Mouse (Mus musculus) large intestine, adult 2 months (tissue): ENCODE data around the gene Svip. TPM values are rescaled to one million over a fixed set of nuclear protein-coding genes. Genes with fewer than 3 reads are reported as not detected.

ENCODE experiments used
- DNase-seq: peaks from one replicate; pipeline ENCODE4 v3.0.0-alpha.2; 2012; ENCODE audit warnings: low read depth, low spot score
- WGBS: fragments of 180-500 bp; shearing (Covaris S2); methylation state at CpG from one replicate; pipeline ENCODE4 v1.1.7; 2018; 5-methylcytosine and 5-hydroxymethylcytosine counted together
- polyA plus RNA-seq: library from polyadenylated mRNA; depleted of rRNA; stranded (reverse); fragments of >200 nt; gene quantifications from 2 replicates; pipeline ENCODE4 v1.2.3, GENCODE M21; 2012; rRNA removed

Gene Svip
- polyA plus RNA-seq, 1 experiment = 4.7 TPM

DNA sequence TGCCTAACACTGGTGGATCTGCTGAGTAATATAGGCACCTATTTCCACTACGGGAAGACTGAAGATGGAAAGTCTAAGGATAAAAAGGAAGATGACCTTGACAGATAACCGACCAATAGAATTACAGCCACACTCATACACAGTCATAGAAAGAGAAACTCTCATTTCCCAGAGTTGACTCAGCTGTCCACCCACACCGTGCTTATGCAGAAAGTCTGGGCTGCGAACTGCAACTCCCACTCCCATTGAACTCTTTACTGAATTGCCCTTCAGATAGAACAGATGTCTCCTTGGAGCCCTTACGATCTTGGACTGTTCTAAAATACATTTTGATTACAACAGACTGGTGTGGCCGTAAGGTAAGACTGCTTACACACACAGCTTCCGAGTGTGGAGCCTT, 41.1 kb downstream of the Svip start:
- DNase-seq = no peak
- WGBS = 82% methylated on average over 7 of the region's 7 CpGs

DNA sequence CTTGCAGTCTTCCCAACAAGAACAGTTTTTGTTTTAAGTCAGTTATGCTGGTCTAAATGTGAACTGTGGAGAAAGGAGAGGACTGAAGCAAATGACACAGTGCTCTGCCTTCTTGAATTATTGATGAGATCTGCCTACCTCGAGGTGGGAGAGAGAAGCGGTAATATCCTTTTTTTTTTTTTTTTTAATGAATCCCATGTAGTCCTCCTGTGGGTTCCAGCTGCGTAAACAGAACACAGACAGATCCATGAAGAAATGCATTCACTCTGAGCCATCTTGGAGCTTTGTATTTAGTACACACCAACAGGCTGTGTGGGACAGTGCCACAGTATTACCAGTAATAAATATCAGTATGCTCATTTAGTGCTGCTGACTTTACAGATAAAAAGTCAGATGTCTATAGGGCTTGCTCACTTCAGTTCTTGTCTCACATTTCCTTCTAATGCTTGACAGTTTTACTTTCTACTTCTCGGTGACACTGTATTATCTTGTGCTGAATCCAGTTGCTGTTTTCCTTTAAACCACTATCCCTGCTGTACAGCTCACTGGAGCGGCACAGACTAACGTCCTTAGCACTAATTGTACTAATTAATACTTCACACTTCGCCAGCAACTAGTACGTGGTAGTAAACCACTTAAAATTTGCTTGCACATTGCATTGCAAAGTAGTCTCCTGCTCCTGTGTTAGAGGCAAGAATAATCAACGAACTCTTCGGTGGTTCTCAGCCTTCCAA, 43.4 kb downstream of the Svip start:
- no peak for DNase-seq
- WGBS = 81% methylated on average over 10 of the region's 10 CpGs

DNA sequence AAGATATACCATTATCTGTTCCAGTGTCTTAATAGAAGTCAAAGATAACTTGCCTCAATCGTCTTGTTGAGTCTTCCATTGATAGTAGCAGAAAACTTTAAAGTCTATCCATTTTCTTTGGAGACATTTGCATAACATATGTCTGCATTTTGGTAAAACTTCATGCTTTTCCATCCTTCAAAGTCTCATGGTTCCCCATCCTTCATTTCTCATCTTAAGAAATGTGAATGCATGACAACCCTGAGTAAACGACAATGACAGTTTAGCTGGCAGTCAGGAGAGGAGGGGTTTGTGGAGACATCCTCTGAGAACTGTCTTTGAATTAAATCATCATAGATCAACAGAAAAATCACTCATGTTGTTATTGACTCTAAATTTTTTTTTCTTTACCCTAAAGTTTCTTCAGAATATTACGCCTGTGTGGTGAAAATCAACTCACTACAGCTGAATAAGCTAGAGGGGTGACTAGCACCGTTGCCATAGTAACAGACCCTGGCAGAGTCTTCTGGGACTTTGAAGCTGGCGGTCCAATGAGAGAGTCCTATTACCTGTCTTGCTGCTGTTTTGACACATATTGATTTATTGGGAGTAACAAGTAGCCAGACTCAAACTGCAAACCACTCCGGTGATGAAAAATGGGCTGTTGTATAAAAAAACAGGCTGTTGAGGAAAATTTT, 45.0 kb downstream of the Svip start:
- DNase-seq = no peak
- WGBS = 73% methylated on average over 6 of the region's 6 CpGs

DNA sequence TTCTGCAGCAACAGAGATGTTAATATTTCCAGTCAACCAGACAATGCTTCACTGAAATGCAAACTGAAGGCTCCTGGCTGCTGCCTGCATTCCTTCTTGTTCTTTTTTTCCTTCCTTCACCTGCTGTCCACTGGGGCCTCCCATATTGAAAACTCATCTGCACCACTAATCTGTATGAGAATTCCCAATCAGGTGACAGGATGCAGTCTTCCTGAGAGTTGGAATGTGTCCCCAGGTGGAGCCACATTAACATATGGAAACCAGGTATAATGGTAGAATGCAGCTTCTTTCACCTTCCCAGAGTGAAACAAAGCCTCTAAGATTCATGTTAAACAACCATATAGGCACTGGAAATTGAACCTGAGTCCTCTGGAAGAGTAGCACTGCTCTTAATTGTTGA, 48.1 kb downstream of the Svip start:
- no peak for DNase-seq

DNA sequence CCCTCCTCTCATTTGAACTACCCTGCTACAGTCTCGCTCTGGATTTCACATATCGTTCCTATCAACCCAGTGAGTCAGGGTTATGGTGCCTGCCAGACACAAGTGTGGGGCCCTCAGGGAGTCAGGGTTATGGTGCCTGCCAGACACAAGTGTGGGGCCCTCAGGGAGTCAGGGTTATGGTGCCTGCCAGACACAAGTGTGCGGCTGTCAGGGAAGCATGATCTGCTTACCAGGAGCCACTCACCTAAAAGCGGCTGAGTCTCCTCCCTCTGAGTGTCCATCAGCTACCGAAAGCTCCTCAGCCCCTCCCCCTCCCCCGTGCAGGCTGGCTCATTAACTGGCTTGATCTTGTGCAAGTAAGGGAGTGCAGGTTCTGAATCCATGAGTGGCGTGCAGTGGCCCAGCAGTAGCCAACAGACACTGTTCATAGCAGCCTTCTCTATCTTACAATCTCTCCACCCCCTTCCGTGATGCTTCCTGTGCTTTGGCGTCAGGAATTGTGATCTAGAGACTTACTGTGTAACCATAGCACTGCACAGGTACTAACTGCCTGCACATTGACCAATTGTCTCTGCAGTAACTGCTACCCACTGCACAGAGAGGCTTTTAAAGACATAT, 50.3 kb downstream of the Svip start:
- 41% methylated on average over 9 of the region's 9 CpGs for WGBS
- DNase-seq = no peak

Other genes with a start within 250 kb of the Svip start
- 1.0 and 1.9 TPM in 2 replicates for gene Gas2, start 144.0 kb downstream of the Svip start, polyA plus RNA-seq
- gene Fancf, start 143.8 kb downstream of the Svip start, polyA plus RNA-seq = 4.3 and 6.2 TPM in 2 replicates
- not detected in 2 replicates for gene 1700015G11Rik, start 9.7 kb upstream of the Svip start, polyA plus RNA-seq